Mouse (Mus musculus) intestine, embryonic 14.5 days (tissue): Measurements from ENCODE around the gene 1110051M20Rik. TPM values are rescaled to one million over a fixed set of nuclear protein-coding genes. Genes with fewer than 3 reads are reported as not detected.

Experiments
- ATAC-seq: fragments of 200-750 bp; cut with Nextera tagmentation; replicated peaks from 2 replicates; pipeline ENCODE4 v1.8.0; 2017; ENCODE audit warnings: low read depth, moderate number of reproducible peaks, moderate TSS enrichment, moderate library complexity; ENCODE audit not compliant: low FRiP score, low TSS enrichment
- DNase-seq: peaks from one replicate; pipeline ENCODE4 v3.0.0-alpha.2; 2018; ENCODE audit warnings: low spot score
- H3K27ac ChIP-seq: fragments of 300-500 bp; sonication (generic); 2 replicates; pipeline ENCODE4 v1.5.1; 2014; ENCODE audit warnings: low read depth, mild to moderate bottlenecking, control low read depth
- H3K27me3 ChIP-seq: fragments of 300-500 bp; sonication (generic); replicated peaks from 2 replicates; pipeline ENCODE4 v1.6.1; 2014; ENCODE audit warnings: low read length, control low read depth; ENCODE audit not compliant: control insufficient read depth, insufficient read depth
- H3K36me3 ChIP-seq: fragments of 300-500 bp; sonication (generic); 2 replicates; pipeline ENCODE4 v1.6.1; 2014; ENCODE audit warnings: low read length, control low read depth; ENCODE audit not compliant: control insufficient read depth, insufficient read depth
- H3K4me1 ChIP-seq: fragments of 300-500 bp; sonication (generic); replicated peaks from 2 replicates; pipeline ENCODE4 v1.6.1; 2014; ENCODE audit warnings: low read length, control low read depth, mixed read lengths; ENCODE audit not compliant: control insufficient read depth, insufficient read depth
- H3K4me2 ChIP-seq: fragments of 300-500 bp; sonication (generic); 2 replicates; pipeline ENCODE4 v1.6.1; 2014; ENCODE audit warnings: low read length
- H3K4me3 ChIP-seq: fragments of 300-500 bp; sonication (generic); 2 replicates; pipeline ENCODE4 v1.5.1; 2014; ENCODE audit warnings: low read depth, low read length, control low read depth, mixed read lengths
- H3K9ac ChIP-seq: fragments of 300-500 bp; sonication (generic); 2 replicates; pipeline ENCODE4 v1.6.1; 2014; ENCODE audit warnings: mild to moderate bottlenecking, low read length
- H3K9me3 ChIP-seq: fragments of 300-500 bp; sonication (generic); 2 replicates; pipeline ENCODE4 v1.6.1; 2016; ENCODE audit warnings: low read length, control low read depth; ENCODE audit not compliant: control insufficient read depth
- WGBS: fragments of 180-500 bp; shearing (Covaris S2); extraction: QIAGEN DNeasy Blood & Tissue Kit; methylation state at CpG from one replicate; pipeline ENCODE4 v1.1.7; 2014; 5-methylcytosine and 5-hydroxymethylcytosine counted together
- polyA plus RNA-seq: library from polyadenylated mRNA; unstranded; fragments of >200 nt; fragmentation: Nextera tagmentation; extraction: Ambion mirVana; gene quantifications from 2 replicates; pipeline ENCODE4 v1.2.1, GENCODE M21; 2014

The 1110051M20Rik gene
- polyA plus RNA-seq, 1 experiment from 2014 or later: 53.1 TPM

DNA sequence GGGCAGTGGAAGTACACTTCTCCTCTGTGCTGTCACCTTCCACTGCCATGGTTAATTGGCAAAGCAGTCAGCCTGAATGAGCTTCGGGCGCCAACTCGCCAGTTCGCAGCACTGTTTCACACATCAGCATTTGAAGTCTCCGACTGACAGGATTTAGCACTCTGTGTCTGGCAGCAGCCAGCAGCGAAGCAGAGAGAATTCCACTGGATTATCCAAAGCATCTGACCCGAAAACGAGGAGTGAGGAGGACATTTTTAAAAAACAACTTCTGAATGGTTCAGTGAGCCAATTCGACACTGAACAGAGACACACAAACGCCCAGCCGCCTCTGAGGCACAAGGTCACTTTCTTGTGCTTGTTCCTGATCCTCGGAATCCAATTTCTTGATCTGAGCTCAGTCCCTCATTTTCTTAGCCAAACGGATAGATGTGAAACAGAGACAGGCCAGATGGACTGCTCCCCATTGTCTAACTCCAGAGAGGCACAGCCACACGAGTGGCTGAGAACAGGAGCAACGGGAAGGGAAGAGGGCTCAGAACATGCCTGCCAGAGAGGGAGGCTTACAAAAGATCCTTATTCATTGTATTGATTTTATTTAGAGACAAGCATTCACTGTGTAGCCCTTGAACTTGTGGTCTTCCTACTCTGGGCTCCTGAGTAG is 119.6 kb downstream of the 1110051M20Rik start:
- no peak overlapping the region for H3K4me2 ChIP-seq
- WGBS: 58% methylated on average over 15 of the region's 15 CpGs
- DNase-seq (no peak), ATAC-seq (no peak)
- no peak overlapping the region for H3K27ac ChIP-seq
- H3K4me1 ChIP-seq: peaks cover 9% of the 10 kb centered on the region
- H3K36me3 ChIP-seq: 0 out of 2 replicates have a peak, but pooled peaks cover 2% of the 10 kb centered on the region
- no peak overlapping the region for H3K9ac ChIP-seq
- H3K27me3 ChIP-seq: no peaks in the 10 kb centered on the region
- no peaks in the 10 kb centered on the region for H3K9me3 ChIP-seq
- no peak overlapping the region for H3K4me3 ChIP-seq

DNA sequence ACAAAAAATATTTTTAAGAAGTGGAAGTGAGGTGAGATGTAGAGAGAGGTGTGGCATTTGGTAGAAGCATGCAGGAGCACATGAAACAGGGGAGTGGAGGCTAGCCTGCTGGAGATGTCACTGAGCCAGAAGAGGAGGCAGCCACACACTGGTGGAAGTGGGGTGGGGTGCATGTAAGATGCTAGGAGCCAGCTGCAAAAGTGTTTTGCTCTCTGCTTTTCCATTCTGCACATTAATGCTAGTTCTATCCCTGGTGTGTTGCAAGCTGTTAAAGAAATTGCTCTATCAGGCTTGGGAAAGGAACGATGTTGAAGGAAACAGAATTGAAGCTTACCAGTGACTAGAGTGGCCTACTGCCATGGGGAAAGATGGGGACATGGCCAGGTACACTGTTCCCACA is 120.2 kb downstream of the 1110051M20Rik start:
- no peak overlapping the region for H3K27ac ChIP-seq
- no peaks in the 10 kb centered on the region for H3K9me3 ChIP-seq
- no peak overlapping the region for H3K4me3 ChIP-seq
- 81% methylated on average over 1 of the region's 1 CpGs for WGBS
- no peak overlapping the region for H3K9ac ChIP-seq
- H3K27me3 ChIP-seq: no peaks in the 10 kb centered on the region
- DNase-seq: no peak
- no peak overlapping the region for H3K4me2 ChIP-seq
- no peak for ATAC-seq
- 0 out of 2 replicates have a peak, but pooled peaks cover 2% of the 10 kb centered on the region for H3K36me3 ChIP-seq
- H3K4me1 ChIP-seq: peaks cover 9% of the 10 kb centered on the region

DNA sequence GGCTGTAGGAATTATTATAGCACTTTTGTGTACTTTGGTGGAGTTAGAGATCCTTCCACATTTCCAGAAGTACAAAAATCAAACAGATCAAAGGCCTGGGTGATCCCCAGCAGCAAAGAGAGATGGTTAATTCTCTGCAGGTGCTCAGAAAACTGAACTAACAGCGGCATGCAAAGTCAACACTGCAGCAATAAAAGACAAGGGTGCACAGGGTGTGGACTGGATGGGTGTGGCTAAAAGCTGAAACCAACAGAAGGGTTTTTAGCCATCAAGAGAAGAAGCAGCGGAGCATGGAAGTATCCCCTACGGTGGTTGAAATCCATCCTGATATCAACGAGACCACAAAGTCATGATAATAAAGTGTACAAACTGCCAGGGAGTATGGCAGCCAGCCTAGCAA is 122.0 kb downstream of the 1110051M20Rik start:
- H3K4me1 ChIP-seq: no peaks in the 10 kb centered on the region; the same call in none of the 2 replicates
- H3K36me3 ChIP-seq: 0 out of 2 replicates have a peak, but pooled peaks cover 2% of the 10 kb centered on the region
- no peak overlapping the region for H3K4me3 ChIP-seq
- WGBS: 65% methylated on average over 4 of the region's 4 CpGs
- DNase-seq (no peak), ATAC-seq (peak; percentile 86)
- H3K4me2 ChIP-seq: no peak overlapping the region
- H3K27ac ChIP-seq: peak overlapping the region; percentile 52
- H3K9me3 ChIP-seq: no peaks in the 10 kb centered on the region
- no peak overlapping the region for H3K9ac ChIP-seq
- no peaks in the 10 kb centered on the region for H3K27me3 ChIP-seq

DNA sequence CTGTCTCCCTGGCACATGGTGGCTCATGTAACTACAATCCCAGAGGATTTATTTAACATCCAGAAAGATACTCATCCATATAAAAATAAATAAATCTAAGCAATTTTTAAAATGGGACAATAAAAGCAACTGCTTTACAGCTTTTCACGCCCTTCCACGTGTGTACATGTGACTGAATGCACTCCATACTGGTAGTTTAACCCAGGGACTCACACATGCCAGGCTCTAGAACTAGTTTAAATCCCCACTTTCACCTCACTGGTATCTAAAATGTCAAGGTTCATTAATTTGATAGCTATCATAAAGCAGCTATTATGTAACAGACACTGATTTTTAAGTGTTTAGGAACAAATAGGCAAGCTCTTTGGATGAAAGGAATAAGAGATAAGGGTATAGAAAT is 122.6 kb downstream of the 1110051M20Rik start:
- H3K4me3 ChIP-seq: no peak overlapping the region
- no peaks in the 10 kb centered on the region; the same call in none of the 2 replicates for H3K4me1 ChIP-seq
- no peak overlapping the region for H3K9ac ChIP-seq
- ATAC-seq: no peak
- no peaks in the 10 kb centered on the region for H3K9me3 ChIP-seq
- 0 out of 2 replicates have a peak, but pooled peaks cover 2% of the 10 kb centered on the region for H3K36me3 ChIP-seq
- no peaks in the 10 kb centered on the region for H3K27me3 ChIP-seq
- 68% methylated on average over 2 of the region's 2 CpGs for WGBS
- H3K4me2 ChIP-seq: no peak overlapping the region
- H3K27ac ChIP-seq: peak overlapping the region; percentile 12; the same call in 1 of the 2 replicates
- no peak for DNase-seq

DNA sequence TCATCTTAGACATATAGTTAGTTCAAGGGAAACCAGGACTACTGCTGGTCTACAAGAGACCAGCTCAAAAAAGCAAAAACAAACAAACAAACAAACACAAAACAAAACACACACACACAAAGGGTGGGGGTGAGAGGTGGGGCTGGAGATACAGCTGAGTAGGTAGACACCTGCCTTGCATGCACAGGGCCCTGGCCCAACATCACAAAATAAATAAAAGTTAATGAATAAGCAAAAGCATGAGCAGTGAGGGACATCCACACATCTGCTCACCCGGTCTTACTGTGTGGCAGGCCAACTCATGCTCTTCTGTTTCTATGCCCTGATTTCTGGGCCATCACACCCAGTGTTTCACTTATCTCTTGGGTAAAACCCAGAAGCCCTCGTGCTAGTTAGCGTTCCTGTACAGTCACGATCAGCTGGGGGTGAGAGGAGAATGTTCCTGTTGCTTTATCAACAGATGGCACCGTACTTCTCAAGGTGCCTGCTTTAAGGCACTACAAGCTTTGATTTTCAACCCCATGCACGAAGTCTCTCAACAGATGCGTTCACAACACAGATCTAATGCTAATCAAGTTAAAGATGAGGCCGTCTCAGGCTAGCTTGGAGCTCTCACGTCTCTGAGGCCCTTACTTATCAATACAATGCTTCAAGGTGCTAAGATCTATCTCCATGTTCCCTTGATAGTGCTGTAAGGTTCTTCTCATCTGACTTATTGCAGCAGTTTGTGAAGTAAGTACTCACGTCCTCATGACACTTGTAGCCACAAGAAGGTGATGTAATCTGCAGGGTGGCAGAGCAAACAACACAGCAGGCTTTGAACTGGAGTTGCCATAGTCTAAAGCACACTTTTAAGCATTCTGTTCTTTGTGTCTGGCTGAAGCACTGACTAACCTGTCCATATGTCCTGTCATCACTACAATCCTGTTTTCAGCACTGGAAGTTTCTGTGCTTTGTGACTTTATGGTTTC is 123.7 kb downstream of the 1110051M20Rik start:
- 0 out of 2 replicates have a peak, but pooled peaks cover 2% of the 10 kb centered on the region for H3K36me3 ChIP-seq
- no peaks in the 10 kb centered on the region for H3K9me3 ChIP-seq
- 69% methylated on average over 10 of the region's 10 CpGs for WGBS
- peak overlapping the region; percentile 12; the same call in 1 of the 2 replicates for H3K27ac ChIP-seq
- H3K4me3 ChIP-seq: no peak overlapping the region
- H3K9ac ChIP-seq: no peak overlapping the region
- H3K4me2 ChIP-seq: no peak overlapping the region
- no peaks in the 10 kb centered on the region; the same call in 1 of the 2 replicates for H3K4me1 ChIP-seq
- ATAC-seq (no peak), DNase-seq (no peak)
- no peaks in the 10 kb centered on the region for H3K27me3 ChIP-seq

DNA sequence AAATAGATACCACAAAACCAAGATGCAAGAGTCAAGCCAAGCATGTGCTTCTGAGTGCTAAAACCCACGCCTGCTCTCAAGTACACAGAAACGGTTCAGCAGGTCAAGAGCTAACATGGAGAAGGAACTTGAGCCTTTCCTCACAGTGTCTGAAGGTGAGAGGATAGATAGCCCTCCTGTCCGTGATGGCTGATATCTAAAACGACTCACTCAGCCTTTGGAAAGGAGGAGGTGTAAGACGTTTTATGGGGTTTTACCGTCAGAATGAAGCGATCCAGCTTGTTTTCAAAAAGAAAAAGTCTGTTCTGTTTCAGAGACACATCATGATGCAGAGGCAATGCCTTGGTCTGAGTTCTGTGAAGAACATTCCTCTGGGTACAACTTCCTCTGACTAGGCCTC is 130.3 kb downstream of the 1110051M20Rik start:
- no peaks in the 10 kb centered on the region for H3K27me3 ChIP-seq
- H3K9me3 ChIP-seq: no peaks in the 10 kb centered on the region
- H3K4me3 ChIP-seq: no peak overlapping the region
- H3K9ac ChIP-seq: no peak overlapping the region
- no peak overlapping the region for H3K27ac ChIP-seq
- ATAC-seq (no peak), DNase-seq (no peak)
- no peaks in the 10 kb centered on the region for H3K36me3 ChIP-seq
- H3K4me1 ChIP-seq: no peaks in the 10 kb centered on the region; the same call in 1 of the 2 replicates
- H3K4me2 ChIP-seq: no peak overlapping the region
- WGBS: 75% methylated on average over 7 of the region's 7 CpGs

DNA sequence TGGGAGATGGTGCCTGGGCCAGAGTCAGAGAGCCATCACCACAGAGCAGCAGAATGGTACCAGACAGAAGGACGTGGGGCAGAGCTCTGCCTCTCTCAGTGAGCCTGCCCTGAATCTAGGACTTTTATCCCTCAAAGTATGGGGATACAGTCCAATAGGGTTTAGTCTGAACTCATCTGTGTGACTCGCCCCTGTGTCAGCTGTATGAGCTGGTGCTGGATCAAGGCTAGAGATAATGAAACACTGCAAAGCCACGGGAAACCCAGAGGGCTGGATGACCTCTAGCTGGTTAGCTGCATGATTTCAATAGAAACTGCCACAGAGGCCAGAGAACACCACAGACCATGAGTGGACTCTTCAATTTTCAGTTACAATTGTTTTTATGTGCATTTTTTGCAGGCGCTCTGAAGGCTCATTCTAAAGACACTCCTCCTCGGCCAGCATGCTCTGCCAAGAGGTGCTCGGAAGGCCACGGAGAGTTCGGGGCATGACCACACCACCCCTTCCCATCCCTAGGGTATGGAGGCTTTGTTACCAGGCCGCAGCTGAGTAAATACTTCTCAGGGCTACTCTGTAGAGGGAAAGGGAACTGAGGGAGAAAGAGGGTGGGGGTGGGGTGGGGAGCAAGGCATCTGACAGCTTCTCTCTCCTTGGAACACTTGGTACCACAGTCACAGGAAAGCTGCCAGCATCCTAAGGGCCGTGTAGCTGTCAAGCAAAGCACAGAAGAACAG is 131.8 kb downstream of the 1110051M20Rik start:
- Histone ChIP-seq H3K36me3 (no peaks in the 10 kb centered on the region), H3K4me2 (no peak overlapping the region), H3K4me3 (no peak overlapping the region), H3K4me1 (no peaks in the 10 kb centered on the region), H3K9me3 (no peaks in the 10 kb centered on the region), H3K9ac (no peak overlapping the region), H3K27me3 (no peaks in the 10 kb centered on the region), H3K27ac (peak overlapping the region; percentile 12; the same call in 1 of the 2 replicates)
- ATAC-seq (no peak), DNase-seq (no peak)
- WGBS: 57% methylated on average over 10 of the region's 10 CpGs

DNA sequence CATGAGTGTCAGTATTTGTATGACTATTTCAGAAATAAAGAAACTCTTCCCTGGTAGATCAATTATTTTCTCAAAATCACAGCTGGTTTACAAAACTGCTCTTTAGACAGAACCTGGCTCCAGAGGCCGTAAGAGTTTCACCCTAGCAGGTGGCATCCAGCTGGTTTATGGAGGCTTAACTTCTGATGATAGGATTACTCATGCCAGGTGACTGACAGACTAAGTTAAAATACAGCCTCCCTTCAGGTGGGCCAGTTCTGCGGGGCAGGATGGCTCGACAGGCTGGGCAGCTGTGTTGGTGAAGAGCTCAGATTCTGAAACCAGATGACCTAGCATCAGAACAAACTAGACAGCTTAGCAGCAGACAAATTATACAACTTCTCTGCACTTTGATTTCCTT is 135.0 kb downstream of the 1110051M20Rik start:
- Histone ChIP-seq H3K27ac (no peak overlapping the region), H3K9ac (no peak overlapping the region), H3K4me1 (no peaks in the 10 kb centered on the region), H3K9me3 (no peaks in the 10 kb centered on the region), H3K27me3 (no peaks in the 10 kb centered on the region), H3K4me2 (no peak overlapping the region), H3K36me3 (no peaks in the 10 kb centered on the region), H3K4me3 (no peak overlapping the region)
- DNase-seq: no peak
- ATAC-seq: no peak
- WGBS: 68% methylated on average over 3 of the region's 3 CpGs
